Mouse (Mus musculus) left cerebral cortex, adult 11 months (tissue): ENCODE results near the gene 2310057J18Rik.
"Not testable (repeated sequence)": the region's sequence is repeated elsewhere in the genome, so short reads cannot be mapped to it uniquely, and the experiment has no call there.

ENCODE experiments used
- DNase-seq: peaks from one replicate; pipeline ENCODE4 v3.0.0; 2022; ENCODE audit warnings: low spot score

The 2310057J18Rik gene

GRCm38 (mm10) chr10:28986203-28986602, at the start of gene 2310057J18Rik:
2310057J18Rik (minus strand) TSS chr10:28986303.
- DNase-seq = no peak

GRCm38 (mm10) chr10:29029960-29030359, 43.9 kb upstream of the 2310057J18Rik start:
- not testable (repeated sequence) for DNase-seq

DNA sequence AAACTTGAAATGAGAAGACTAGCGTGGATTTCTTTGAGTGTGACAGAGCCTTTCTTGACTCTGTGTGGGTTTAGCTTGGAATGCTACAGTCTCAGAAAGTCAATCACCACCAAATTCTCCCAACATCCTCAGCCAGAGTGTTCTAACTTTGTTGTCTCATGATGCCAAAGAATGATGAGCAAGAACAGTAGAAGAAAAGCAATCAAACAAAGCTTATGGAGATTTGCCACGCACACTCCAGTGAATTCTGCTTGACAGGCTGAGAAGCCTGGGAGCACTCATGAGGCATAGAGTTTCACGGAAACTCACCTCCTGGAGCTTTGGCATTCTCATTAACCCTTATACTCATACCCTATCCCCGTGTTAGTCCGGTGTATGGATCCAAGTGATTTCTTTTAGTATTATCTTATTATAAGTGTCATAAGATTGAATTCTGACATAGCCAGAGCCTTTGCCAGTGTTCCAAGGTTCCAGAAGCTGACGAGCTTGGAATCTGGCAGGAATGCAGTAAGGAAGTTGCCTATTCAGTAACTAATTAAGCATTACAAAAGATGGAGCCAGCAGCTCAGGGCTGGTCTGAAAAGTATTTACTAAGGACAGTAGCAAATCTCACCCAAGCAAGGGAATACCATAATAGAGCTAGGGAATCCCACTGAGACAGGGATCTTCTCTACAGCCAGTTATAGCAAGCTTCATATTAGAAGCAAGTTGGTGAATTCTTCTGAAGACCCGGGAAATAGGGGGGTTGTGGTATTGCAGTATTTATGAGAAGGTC, 33.6 kb upstream of the 2310057J18Rik start:
- no peak for DNase-seq

- no peak for DNase-seq
These were observed 11.7 kb upstream of the 2310057J18Rik start for GRCm38 (mm10) chr10:28997776-28998175.

GRCm38 (mm10) chr10:28988990-28989389, 2.9 kb upstream of the 2310057J18Rik start:
- no peak for DNase-seq

DNA sequence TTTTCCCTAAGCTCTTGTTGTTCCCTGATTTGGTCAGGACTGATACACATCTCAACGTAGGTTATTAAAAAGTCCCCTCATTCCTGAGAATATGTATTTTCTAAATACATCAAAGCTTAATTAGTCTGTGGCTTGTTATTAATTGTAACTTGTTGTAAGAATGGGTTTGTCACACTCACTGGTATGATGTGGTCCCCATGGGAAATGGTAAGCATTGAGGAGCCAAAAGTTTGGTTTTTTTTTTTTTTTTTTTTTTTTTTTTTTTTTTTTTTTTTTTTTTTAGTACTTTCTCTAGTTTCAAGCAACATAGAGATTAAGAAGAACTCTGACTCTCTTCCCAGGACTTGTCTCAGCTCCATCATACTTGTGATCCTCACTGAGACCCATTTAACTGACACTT, 17.9 kb downstream of the 2310057J18Rik start:
- no peak for DNase-seq

GRCm38 (mm10) chr10:28955138-28955537, 31.0 kb downstream of the 2310057J18Rik start:
- DNase-seq = peak; percentile 22

DNA sequence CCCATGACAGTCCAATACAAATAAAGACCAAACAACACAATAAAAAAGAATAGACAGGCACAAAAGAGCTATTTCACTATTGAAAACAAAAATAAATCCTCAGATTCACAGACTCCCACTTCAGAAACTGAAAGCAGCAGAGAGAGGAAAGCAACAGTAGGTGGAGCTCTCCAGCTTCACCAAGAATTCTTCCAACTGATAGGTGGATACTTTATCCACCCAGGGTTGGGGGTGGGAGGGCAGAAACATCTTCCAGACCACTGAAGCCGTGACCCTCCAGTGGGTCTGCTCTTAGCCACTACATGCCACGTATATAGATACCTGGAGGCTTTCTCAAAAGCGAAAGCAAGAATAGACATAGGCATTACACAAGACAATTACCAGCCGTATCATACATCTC, 31.6 kb downstream of the 2310057J18Rik start:
- DNase-seq = no peak
